Mouse (Mus musculus): ENCODE measurements around the gene Zc2hc1c.

DNA sequence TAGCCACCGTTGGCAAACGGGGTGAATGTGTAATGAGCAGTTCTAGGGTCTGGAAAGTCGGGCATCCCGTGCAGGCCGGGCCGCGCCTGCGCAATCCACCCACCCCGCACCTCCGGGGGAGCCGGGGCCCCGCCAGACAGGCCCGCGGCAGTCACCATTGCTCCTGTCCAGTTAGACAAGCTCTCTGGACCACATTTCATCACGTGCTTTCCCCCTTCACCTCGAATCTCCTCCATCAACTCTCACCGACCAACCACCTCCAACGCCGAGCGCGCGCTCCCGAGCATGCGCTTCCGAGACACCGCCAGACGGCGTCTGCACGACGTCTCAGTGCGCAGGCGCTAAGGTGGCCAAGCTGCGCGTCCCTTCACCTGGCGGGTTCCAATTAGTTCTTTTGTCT is 18.1 kb upstream of the Zc2hc1c start, which contains the start of gene Mlh3:
- TF ChIP-seq CTCF (IDR thresholded peaks at IDR 0.05; ENCODE audit: control insufficient read depth, insufficient read depth, insufficient read length) (no peak), USF1 (IDR thresholded peaks at IDR 0.05; ENCODE audit: low read depth) (no peak), CEBPB (IDR thresholded peaks at IDR 0.05; ENCODE audit: low read depth) (no peak)

Measured in C2C12 (cell line).